Mouse (Mus musculus) adrenal gland, adult 18-20 months (tissue): ENCODE results near the gene 1700069L16Rik. TPM values are rescaled to one million over a fixed set of nuclear protein-coding genes. Genes with fewer than 3 reads are reported as not detected.
A peak's percentile ranks its signal among the peaks of the same experiment; 100 is the strongest.

Experiments used
- DNase-seq, 2 experiments: peaks; one replicate each; pipeline ENCODE4 v3.0.0; 2021 to 2022; ENCODE audit warnings: low spot score in 2 of 2
- total RNA-seq, 2 experiments: library from RNA; stranded (reverse); gene quantifications; 1 replicate in 1 of 2; 2 replicates in 1 of 2; pipeline ENCODE4 v1.2.3; 2021

Gene 1700069L16Rik
- total RNA-seq, 2 experiments from 2014 or later, result not detected

GRCm38 (mm10) chr5:113735023-113735344, 10.4 kb upstream of the 1700069L16Rik start:
- DNase-seq, result no peak

DNA sequence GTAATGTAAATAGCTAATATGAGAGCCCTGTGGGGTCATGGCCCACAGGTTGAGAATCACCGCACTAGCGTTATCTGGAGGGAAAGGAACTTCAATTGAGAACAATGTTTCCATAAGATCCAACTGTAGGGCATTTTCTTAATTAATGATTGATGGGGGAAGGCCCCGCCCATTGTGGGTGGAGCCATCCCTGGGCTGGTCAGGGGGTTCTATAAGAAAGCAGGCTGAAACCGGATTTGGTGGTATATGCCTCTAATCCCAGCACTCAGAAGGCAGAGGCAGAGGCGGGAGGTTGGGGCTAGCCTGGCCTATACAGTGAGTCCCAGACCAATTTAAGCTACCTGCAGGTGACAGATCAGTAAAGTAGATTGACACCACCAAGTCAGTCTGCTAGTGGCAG, 9.8 kb upstream of the 1700069L16Rik start:
- DNase-seq, result no peak

DNA sequence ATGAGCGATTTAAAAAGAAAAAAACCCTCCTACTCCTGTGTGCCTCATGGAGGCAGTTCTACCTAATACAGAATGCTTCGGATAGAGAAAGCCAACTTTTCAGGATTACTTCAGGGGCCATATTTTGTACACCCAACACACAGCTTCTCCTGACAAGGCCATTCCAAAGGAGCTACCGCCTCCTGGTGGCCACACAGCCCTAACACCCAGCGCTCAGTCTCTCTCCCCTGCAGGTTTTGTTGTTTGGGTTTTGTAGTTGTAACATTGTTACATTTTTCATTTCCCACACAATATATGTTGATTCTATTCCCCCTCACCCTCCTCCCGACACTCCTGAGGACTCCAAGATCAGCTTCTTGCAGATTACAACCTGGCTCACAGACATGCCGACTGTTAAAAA, 7.6 kb upstream of the 1700069L16Rik start:
- peak; percentile 26 to 65 for DNase-seq

GRCm38 (mm10) chr5:113731174-113731573, 6.6 kb upstream of the 1700069L16Rik start:
- DNase-seq, result no peak

- no peak for DNase-seq
These were observed 6.1 kb upstream of the 1700069L16Rik start for GRCm38 (mm10) chr5:113730641-113731121.

DNA sequence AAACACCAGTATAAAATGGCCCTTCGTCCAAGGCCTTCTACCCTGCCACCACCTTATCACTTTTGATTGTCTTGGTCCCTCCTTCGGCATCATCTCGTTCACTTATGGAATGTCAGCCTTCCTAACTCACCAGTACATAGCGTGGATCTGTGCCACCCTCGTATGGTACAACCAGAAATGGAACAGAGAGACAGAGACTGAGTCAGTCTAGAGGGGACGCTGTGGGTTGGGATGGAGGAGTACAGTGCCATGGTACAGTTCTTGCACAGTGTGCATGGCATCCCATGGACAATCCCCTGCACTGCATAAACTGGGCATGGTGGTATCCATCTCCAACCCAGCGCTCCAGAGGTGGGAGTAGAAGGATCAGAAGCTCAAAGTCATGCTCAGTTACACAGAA, 4.1 kb upstream of the 1700069L16Rik start:
- no peak for DNase-seq

- no peak for DNase-seq
These were observed 3.4 kb upstream of the 1700069L16Rik start for GRCm38 (mm10) chr5:113728011-113728410.

GRCm38 (mm10) chr5:113727238-113727637, 2.7 kb upstream of the 1700069L16Rik start:
- no peak for DNase-seq

- no peak for DNase-seq
These were observed 2.0 kb upstream of the 1700069L16Rik start for GRCm38 (mm10) chr5:113726618-113727017.

DNA sequence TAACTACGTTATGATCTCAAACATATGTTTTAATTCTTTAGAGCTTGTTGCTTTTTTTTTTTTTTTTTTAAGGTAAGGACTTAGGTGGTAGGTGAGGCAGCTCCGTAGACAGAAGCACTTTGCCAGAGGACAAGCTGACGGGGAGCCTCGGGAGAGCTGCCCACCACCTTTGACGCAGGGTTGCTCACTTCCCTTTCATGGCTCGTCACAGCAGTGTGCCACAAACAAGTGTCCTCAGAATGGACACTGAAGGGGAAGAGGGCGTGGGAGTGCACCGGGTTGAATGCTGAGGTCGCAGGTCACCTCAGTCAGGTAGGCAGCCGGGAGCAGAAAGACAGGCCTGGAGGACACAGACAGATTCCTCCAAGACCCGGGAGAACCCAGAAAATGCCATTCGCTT, 845 bp upstream of the 1700069L16Rik start:
- DNase-seq, result no peak

- no peak for DNase-seq
These were observed 870 bp downstream of the 1700069L16Rik start for GRCm38 (mm10) chr5:113723567-113724237.

GRCm38 (mm10) chr5:113722224-113723013, 2.2 kb downstream of the 1700069L16Rik start:
- no peak for DNase-seq

DNA sequence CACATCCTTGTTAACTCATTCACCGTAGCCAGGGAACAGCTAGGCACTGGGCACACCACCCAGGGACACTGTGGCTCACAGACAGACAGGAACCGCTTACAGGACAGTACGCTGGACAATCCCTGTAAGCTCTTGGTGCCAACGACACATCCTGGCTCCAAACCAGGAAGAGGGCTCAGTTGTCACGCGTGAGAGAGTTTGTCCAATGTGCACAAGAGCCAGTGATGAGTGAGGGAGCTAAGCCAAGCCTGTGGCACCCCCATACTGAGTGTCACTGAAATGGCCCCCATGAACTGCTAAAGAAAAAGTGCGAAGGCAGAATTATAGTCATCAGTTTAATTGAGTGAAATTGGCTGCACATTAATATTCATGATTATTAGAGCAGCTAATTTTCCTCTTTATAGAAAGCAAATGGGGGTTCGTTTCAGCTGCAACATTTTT, 5.3 kb downstream of the 1700069L16Rik start:
- no peak for DNase-seq

DNA sequence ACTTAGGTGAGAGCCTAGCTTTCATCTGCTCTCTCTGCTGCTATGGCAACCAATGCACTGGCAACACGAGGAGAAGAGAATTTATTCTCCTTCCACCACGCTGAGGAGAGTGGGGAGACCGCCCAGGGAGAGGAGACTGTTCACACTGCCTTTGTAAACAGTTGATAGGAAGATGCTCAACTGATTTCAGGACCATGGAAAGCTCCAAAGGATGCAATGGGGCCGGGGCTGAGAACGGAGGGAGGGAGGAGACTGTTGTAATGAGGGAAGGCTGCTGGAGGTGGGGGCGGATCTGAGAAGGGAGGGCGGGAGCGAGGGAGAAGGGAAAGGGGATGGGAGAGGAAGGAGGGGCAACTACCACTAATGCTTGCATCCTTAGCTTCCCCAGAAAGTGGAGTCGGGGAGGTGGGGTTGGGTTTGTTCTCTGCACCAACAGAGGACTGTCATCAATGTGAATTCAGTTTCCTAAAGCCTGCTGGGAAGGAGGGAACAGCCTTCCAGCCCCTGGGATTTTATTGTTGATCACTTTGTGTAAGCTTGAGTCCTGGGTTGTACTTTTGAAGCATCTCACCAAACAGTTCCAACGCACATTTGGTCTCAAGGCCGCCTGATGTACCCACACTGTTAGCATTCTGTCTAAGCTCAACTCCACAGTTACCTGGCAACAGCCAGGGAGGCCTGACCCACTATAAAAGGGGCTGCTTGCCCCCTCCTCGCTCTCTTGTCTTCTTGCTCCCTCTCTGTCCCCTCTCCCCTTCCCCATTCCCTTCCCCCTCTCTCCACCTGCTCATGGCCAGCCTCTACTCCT, 7.8 kb downstream of the 1700069L16Rik start:
- DNase-seq, result no peak

- no peak for DNase-seq
These were observed 11.7 kb downstream of the 1700069L16Rik start for GRCm38 (mm10) chr5:113712861-113713260.

DNA sequence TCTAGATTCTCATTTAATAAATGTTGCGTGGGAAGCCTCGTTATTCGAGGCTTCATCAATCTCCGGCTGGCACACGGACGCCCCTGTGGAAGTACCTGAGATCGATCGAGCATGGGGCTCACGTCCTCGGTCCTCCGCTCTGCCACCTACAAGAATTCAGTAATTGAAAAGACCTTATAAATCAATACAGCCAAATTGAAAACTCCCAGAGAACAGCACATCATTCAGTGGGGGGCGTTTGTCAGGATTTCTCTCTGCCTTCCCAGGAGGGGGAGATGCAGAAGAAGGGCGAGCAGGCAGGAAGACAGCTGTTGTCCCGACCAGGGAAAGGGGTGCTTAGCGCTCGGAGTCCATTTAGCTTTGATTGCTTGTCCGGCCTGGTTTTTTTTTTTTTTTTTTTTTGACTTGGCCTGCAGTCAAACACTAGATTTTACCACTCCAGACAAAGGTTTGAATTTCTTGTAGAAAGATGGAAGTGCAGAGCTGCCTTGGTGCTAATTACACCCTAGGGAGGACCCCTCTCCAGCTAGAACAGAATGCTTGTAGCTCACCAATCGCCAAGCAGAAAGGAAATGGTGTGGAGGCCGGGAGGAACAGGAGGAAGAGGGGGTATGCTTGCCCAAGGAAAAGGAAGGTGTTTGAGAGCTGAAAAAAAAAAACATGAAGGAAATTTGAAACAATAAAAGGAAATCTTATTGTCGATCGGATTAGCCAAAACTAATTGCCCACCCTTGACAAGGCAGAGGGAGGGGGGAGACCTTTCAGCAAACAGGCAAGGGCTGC, 20.6 kb downstream of the 1700069L16Rik start:
- no peak for DNase-seq

- DNase-seq, result no peak
These were observed 24.1 kb downstream of the 1700069L16Rik start for GRCm38 (mm10) chr5:113700388-113701023.

GRCm38 (mm10) chr5:113694415-113694814, 30.2 kb downstream of the 1700069L16Rik start:
- no peak for DNase-seq

GRCm38 (mm10) chr5:113694000-113694399, 30.6 kb downstream of the 1700069L16Rik start:
- DNase-seq, result no peak

DNA sequence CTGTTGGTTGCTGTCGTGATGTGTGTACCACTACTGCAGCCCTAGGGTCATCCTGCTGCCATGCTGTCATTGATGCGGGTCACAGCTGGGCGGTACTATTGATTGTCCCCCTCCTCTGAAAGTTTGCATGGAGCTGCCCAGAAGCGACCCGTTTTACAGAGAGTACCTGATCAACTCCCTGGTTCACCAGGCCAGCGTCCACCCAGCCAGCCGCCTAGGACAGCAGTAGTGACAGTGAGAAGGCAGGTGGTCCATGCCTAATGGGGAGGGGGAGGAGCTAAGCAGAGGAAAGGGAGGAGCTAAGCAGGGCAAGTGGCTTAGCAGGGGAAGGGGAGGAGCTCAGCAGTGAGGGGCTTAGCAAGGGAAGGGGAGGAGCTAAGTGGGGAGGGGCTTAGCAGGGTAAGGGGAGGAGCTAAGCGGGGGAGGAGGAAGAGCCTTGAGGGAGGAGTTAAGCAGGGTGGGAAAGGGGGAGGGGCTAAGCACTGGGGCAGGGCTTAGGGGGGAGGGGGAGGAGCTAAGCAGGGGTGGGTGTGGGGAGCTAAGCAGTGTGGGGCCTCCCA, 31.3 kb downstream of the 1700069L16Rik start:
- DNase-seq, result no peak
